In the genomic region with DNA sequence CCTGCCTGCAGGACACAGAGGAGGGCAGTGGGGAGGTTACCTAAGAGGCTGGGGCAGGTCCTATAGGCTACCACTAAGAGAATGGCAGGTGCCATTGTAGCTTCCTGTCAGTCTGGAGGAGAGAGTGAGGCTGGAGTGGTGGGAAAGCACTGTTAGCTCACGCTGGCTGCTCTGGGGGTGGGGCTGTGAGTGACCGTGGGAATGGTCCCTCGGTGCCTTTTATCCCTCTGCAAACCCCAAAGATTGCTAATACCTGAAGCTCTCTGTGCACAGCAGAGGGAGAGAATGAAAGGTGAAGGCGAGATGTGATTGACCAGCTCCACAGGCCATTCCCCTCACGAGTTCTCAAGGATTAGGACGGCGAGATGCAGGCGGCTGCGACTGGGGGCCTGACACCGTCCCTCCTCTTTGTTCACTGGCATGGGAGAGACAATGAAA, we compare ENCODE assay signal across 10 mouse cellular contexts.
DNase-seq lines count a peak whose midpoint lies in the region; ATAC-seq and TF ChIP-seq lines count a peak whose summit lies in the region.
"Had no signal": no experiment of that assay in that cellular context is flagged by ENCODE, and none has a peak within 500 bp of the region (broad histone marks: within the 10 kb centered on the region; RNA-seq: fewer than 3 reads in every experiment).

No protein-coding gene starts in this region.

- H3K36me3 ChIP-seq in heart, embryonic 16.5 days (ENCODE audit: control insufficient read depth, insufficient read depth): no peaks in the 10 kb centered on the region
- no peaks in the 10 kb centered on the region for H3K36me3 ChIP-seq in ES-E14 (ENCODE audit: control insufficient read depth, insufficient read depth, low read length, poor library complexity, severe bottlenecking)
- no peaks in the 10 kb centered on the region for H3K36me3 ChIP-seq in forebrain, embryonic 11.5 days (ENCODE audit: control insufficient read depth, insufficient read depth, low read length)
- no peaks in the 10 kb centered on the region for H3K36me3 ChIP-seq in limb, embryonic 14.5 days (ENCODE audit: control insufficient read depth, insufficient read depth, low read length)
- H3K36me3 ChIP-seq: limb, embryonic 15.5 days had no signal

- no peak for TF ChIP-seq POLR2A in limb, embryonic 14.5 days (IDR thresholded peaks at IDR 0.05; ENCODE audit: borderline replicate concordance, extremely low read depth, insufficient read depth, insufficient read length)

- 36% methylated on average over 10 of the region's 10 CpGs for WGBS in heart, embryonic 16.5 days
- WGBS in forebrain, embryonic 11.5 days: 5% methylated on average over 10 of the region's 10 CpGs
- WGBS in limb, embryonic 14.5 days: 33% methylated on average over 10 of the region's 10 CpGs

- ATAC-seq in heart, embryonic 16.5 days (replicated peaks; ENCODE audit: extremely low read depth, insufficient read depth, low FRiP score): no peak
- ATAC-seq in forebrain, embryonic 11.5 days (replicated peaks; ENCODE audit: low FRiP score): peak; percentile 71
- no peak for ATAC-seq in limb, embryonic 14.5 days (ENCODE audit: low FRiP score, low read depth)

- DNase-seq in heart, adult 9 months (ENCODE audit: low spot score in 2 of 2): no peak
- DNase-seq in ES-E14 (ENCODE audit: low read depth, low spot score) (peak; percentile 19), MN1 (ENCODE audit: low spot score) (no peak)
- peak; percentile 75 for DNase-seq in forebrain, embryonic 11.5 days (ENCODE audit: low spot score)
- DNase-seq in limb, embryonic 14.5 days (ENCODE audit: low spot score): no peak
- DNase-seq in spleen, adult 12 weeks (ENCODE audit: low spot score): no peak
- no peak for DNase-seq in thymus, postnatal 36 days

- peak overlapping the region; percentile 35 for H3K4me2 ChIP-seq in heart, embryonic 16.5 days (ENCODE audit: low read depth, low read length)
- H3K4me2 ChIP-seq in forebrain, embryonic 11.5 days (ENCODE audit: low read depth, low read length, severe bottlenecking): peak overlapping the region; percentile 16; the same call in 1 of the 2 replicates
- H3K4me2 ChIP-seq in limb, embryonic 14.5 days (replicated peaks; ENCODE audit: low read depth, low read length, severe bottlenecking): no peak overlapping the region
- H3K4me2 ChIP-seq: limb, embryonic 15.5 days had no signal

- H3K4me3 ChIP-seq in heart, embryonic 16.5 days (ENCODE audit: low read length): no peak overlapping the region
- H3K4me3 ChIP-seq in ES-E14 (ENCODE audit: insufficient read depth in 1 of 2, low read depth in 1 of 2, low read length in 2 of 2, poor library complexity in 1 of 2, severe bottlenecking in 1 of 2): peak overlapping the region; percentile 10 to 26; a peak in 3 of 4 replicates
- H3K4me3 ChIP-seq in forebrain, embryonic 11.5 days (ENCODE audit: low read depth, low read length): no peak overlapping the region
- no peak overlapping the region for H3K4me3 ChIP-seq in limb, embryonic 14.5 days (replicated peaks; ENCODE audit: low read length)
- H3K4me3 ChIP-seq: limb, embryonic 15.5 days had no signal

- H3K27me3 ChIP-seq in heart, embryonic 16.5 days (ENCODE audit: control insufficient read depth, insufficient read depth, low read length): no peaks in the 10 kb centered on the region
- no peaks in the 10 kb centered on the region for H3K27me3 ChIP-seq in forebrain, embryonic 11.5 days (ENCODE audit: control insufficient read depth, insufficient read depth, low read length)
- no peaks in the 10 kb centered on the region for H3K27me3 ChIP-seq in limb, embryonic 14.5 days (ENCODE audit: control insufficient read depth, insufficient read depth, low read length)
- H3K27me3 ChIP-seq: limb, embryonic 15.5 days had no signal

- H3K27ac ChIP-seq in heart, embryonic 16.5 days (ENCODE audit: low read length): no peak overlapping the region
- H3K27ac ChIP-seq in ES-E14 (ENCODE audit: insufficient read depth, low read depth, low read length, poor library complexity, severe bottlenecking): peak overlapping the region; percentile 55; the same call in 1 of the 2 replicates
- peak overlapping the region; percentile 88 for H3K27ac ChIP-seq in forebrain, embryonic 11.5 days (ENCODE audit: low read depth, low read length)
- H3K27ac ChIP-seq in limb, embryonic 14.5 days (replicated peaks; ENCODE audit: low read depth, low read length): peak overlapping the region; percentile 29; the same call in 1 of the 2 replicates
- H3K27ac ChIP-seq: limb, embryonic 15.5 days had no signal

- in situ Hi-C loops in ES-E14 (cut with MboI; ENCODE audit: low sequenced_read_pairs in 2 of 2, unreplicated experiment in 2 of 2): no loop called here

- peak overlapping the region; percentile 46 for H3K9ac ChIP-seq in heart, embryonic 16.5 days (ENCODE audit: low read length)
- H3K9ac ChIP-seq in ES-E14 (ENCODE audit: insufficient read depth, low read depth, low read length, poor library complexity, severe bottlenecking): no peak overlapping the region
- peak overlapping the region; percentile 53 for H3K9ac ChIP-seq in forebrain, embryonic 11.5 days (ENCODE audit: low read length)
- H3K9ac ChIP-seq in limb, embryonic 14.5 days (ENCODE audit: low read depth, low read length, severe bottlenecking): no peak overlapping the region
- H3K9ac ChIP-seq: limb, embryonic 15.5 days had no signal

- H3K9me3 ChIP-seq in heart, embryonic 16.5 days (replicated peaks; ENCODE audit: control insufficient read depth, low read length): no peaks in the 10 kb centered on the region
- no peaks in the 10 kb centered on the region for H3K9me3 ChIP-seq in ES-E14 (ENCODE audit: control insufficient read depth, insufficient read depth, low read depth, low read length)
- no peaks in the 10 kb centered on the region for H3K9me3 ChIP-seq in forebrain, embryonic 11.5 days (ENCODE audit: control insufficient read depth, low read length)
- no peaks in the 10 kb centered on the region for H3K9me3 ChIP-seq in limb, embryonic 14.5 days (ENCODE audit: control insufficient read depth, low read length)
- H3K9me3 ChIP-seq: G1E; limb, embryonic 15.5 days had no signal

- H3K4me1 ChIP-seq in heart, embryonic 16.5 days (ENCODE audit: control insufficient read depth, insufficient read depth, low read length): peaks cover 6% of the 10 kb centered on the region; the same call in 1 of the 2 replicates
- peaks cover 3 to 16% of the 10 kb centered on the region in 2 experiments; a peak in 3 of 4 replicates for H3K4me1 ChIP-seq in ES-E14 (ENCODE audit: control insufficient read depth in 2 of 2, insufficient read depth in 2 of 2, low read length in 2 of 2, poor library complexity in 1 of 2)
- peaks cover 30% of the 10 kb centered on the region for H3K4me1 ChIP-seq in forebrain, embryonic 11.5 days (replicated peaks; ENCODE audit: control insufficient read depth, insufficient read depth, low read length)
- H3K4me1 ChIP-seq in limb, embryonic 14.5 days (ENCODE audit: control insufficient read depth, insufficient read depth, low read length): peaks cover 32% of the 10 kb centered on the region

TF ChIP-seq in ES-E14, 5 proteins besides CTCF, POLR2A, EP300 and RAD21:
- TF ChIP-seq ZNF384 (IDR thresholded peaks at IDR 0.05; ENCODE audit: low read depth, low read length): no peak
- no peak for TF ChIP-seq MAFK (IDR thresholded peaks at IDR 0.05; ENCODE audit: insufficient read depth, low read depth, low read length)
- no peak for TF ChIP-seq HCFC1 (IDR thresholded peaks at IDR 0.05; ENCODE audit: borderline replicate concordance, insufficient read depth, low read length)
- no peak for TF ChIP-seq ZC3H11A (IDR thresholded peaks at IDR 0.05; ENCODE audit: borderline replicate concordance, low read depth, low read length)
- TF ChIP-seq CHD2 (IDR thresholded peaks at IDR 0.05; ENCODE audit: low read depth, low read length): no peak

Comparison
In these comparisons a context has a peak if more than half of its experiments do, and no peak if none do; other contexts are left out.
1. H3K4me3 ChIP-seq: peak in ES-E14 (2 of 2); none in heart, embryonic 16.5 days (single experiment), forebrain, embryonic 11.5 days (single experiment) and limb, embryonic 14.5 days (single experiment).
2. H3K9ac ChIP-seq: peak in heart, embryonic 16.5 days (single experiment) and forebrain, embryonic 11.5 days (single experiment); none in ES-E14 (single experiment) and limb, embryonic 14.5 days (single experiment).
3. DNase-seq: peak in ES-E14 (single experiment) and forebrain, embryonic 11.5 days (single experiment); none in heart, adult 9 months (0 of 2), limb, embryonic 14.5 days (single experiment), MN1 (single experiment), spleen, adult 12 weeks (single experiment) and thymus, postnatal 36 days (0 of 2).